Mouse (Mus musculus) CH12.LX (cell line): Measurements from ENCODE around the gene Polr1d. TPM values are rescaled to one million over a fixed set of nuclear protein-coding genes. Genes with fewer than 3 reads are reported as not detected.

ENCODE experiments used
- DNase-seq: peaks from one replicate; pipeline ENCODE4 v3.0.0-alpha.2; 2013; ENCODE audit errors: extremely low read depth
- H3K27ac ChIP-seq: 2 replicates; pipeline ENCODE4 v1.5.1; 2012; ENCODE audit warnings: low read depth, mild to moderate bottlenecking, control low read depth, moderate library complexity; ENCODE audit not compliant: insufficient read depth
- H3K27me3 ChIP-seq: replicated peaks from 2 replicates; pipeline ENCODE3; 2012; ENCODE audit warnings: inconsistent platforms
- H3K36me3 ChIP-seq, 2 experiments: replicated peaks in 1 of 2; 2 replicates each; pipeline versions ENCODE3 to v1.6.1; 2012; ENCODE audit warnings: inconsistent platforms in 1 of 2, low read length in 1 of 2, mild to moderate bottlenecking in 1 of 2, mixed read lengths in 1 of 2, moderate library complexity in 1 of 2; ENCODE audit not compliant: control insufficient read depth in 1 of 2, insufficient read depth in 1 of 2
- H3K4me1 ChIP-seq, 2 experiments: 2 replicates each; pipeline ENCODE4 v1.6.1; 2012; ENCODE audit warnings: inconsistent platforms in 1 of 2, moderate library complexity in 1 of 2; ENCODE audit not compliant: insufficient read depth in 2 of 2, control insufficient read depth in 1 of 2
- H3K4me2 ChIP-seq: 2 replicates; pipeline ENCODE4 v1.6.1; 2012; ENCODE audit warnings: low read depth, mild to moderate bottlenecking, control low read depth; ENCODE audit not compliant: poor library complexity, insufficient read depth, severe bottlenecking
- H3K4me3 ChIP-seq, 3 experiments: fragments of 150-350 bp in 1 of 3; sonication (generic) in 1 of 3; replicated peaks in 1 of 3; 2 replicates each; pipeline versions ENCODE3 to v1.5.1; 2011 to 2012; ENCODE audit warnings: low read depth in 2 of 3, low read length in 2 of 3, mild to moderate bottlenecking in 2 of 3, moderate library complexity in 2 of 3, control low read depth in 1 of 3, improper control_type of control experiment in 1 of 3, inconsistent platforms in 1 of 3, mixed read lengths in 1 of 3; ENCODE audit not compliant: poor library complexity in 1 of 3
- H3K79me2 ChIP-seq: replicated peaks from 2 replicates; pipeline ENCODE4 v1.6.1; 2012; ENCODE audit warnings: mild to moderate bottlenecking, moderate library complexity; ENCODE audit not compliant: control insufficient read depth, poor library complexity, insufficient read depth, severe bottlenecking; ENCODE audit errors: extremely low read depth
- H3K9ac ChIP-seq: 2 replicates; pipeline ENCODE4 v1.6.1; 2012; ENCODE audit warnings: low read depth, mild to moderate bottlenecking, control low read depth, moderate library complexity; ENCODE audit not compliant: insufficient read depth
- H3K9me3 ChIP-seq: replicated peaks from 2 replicates; pipeline ENCODE3; 2012; ENCODE audit warnings: low read length, inconsistent platforms, mixed read lengths
- BHLHE40 ChIP-seq: IDR thresholded peaks from 2 replicates; pipeline ENCODE4 v1.6.1; 2011; ENCODE audit warnings: mild to moderate bottlenecking, low read depth, low read length, improper control_type of control experiment
- CHD2 ChIP-seq: IDR thresholded peaks from 2 replicates; pipeline ENCODE4 v1.6.1; 2011; ENCODE audit warnings: low read length, improper control_type of control experiment
- EP300 ChIP-seq: IDR thresholded peaks from 2 replicates; pipeline ENCODE4 v1.6.1; 2011; ENCODE audit warnings: low read length, improper control_type of control experiment
- ETS1 ChIP-seq: conservative IDR thresholded peaks from 2 replicates; pipeline ENCODE4 v1.6.1; 2012; ENCODE audit warnings: low read depth, mild to moderate bottlenecking, inconsistent platforms, low read length, improper control_type of control experiment, moderate library complexity
- GABPA ChIP-seq: IDR thresholded peaks from 2 replicates; pipeline ENCODE4 v1.6.1; 2012; ENCODE audit warnings: low read depth, low read length, improper control_type of control experiment, inconsistent platforms; ENCODE audit not compliant: insufficient replicate concordance
- HCFC1 ChIP-seq: IDR thresholded peaks from 2 replicates; pipeline ENCODE4 v1.6.1; 2012; ENCODE audit warnings: low read depth, mild to moderate bottlenecking, inconsistent platforms, low read length, improper control_type of control experiment
- JUND ChIP-seq: conservative IDR thresholded peaks from 2 replicates; pipeline ENCODE4 v1.6.1; 2011; ENCODE audit warnings: low read depth, low read length, improper control_type of control experiment
- MAFK ChIP-seq: IDR thresholded peaks from 2 replicates; pipeline ENCODE4 v1.6.1; 2011; ENCODE audit warnings: low read length, improper control_type of control experiment; ENCODE audit not compliant: insufficient replicate concordance
- MAX ChIP-seq: IDR thresholded peaks from 2 replicates; pipeline ENCODE4 v1.6.1; 2011; ENCODE audit warnings: low read length, improper control_type of control experiment
- MAZ ChIP-seq: IDR thresholded peaks from 2 replicates; pipeline ENCODE4 v1.6.1; 2012; ENCODE audit warnings: low read depth, mild to moderate bottlenecking, inconsistent platforms, low read length, improper control_type of control experiment, moderate library complexity
- MEF2A ChIP-seq: IDR thresholded peaks from 2 replicates; pipeline ENCODE4 v1.6.1; 2014; ENCODE audit warnings: low read depth, mild to moderate bottlenecking, inconsistent platforms, low read length, improper control_type of control experiment, borderline replicate concordance
- MXI1 ChIP-seq: IDR thresholded peaks from 2 replicates; pipeline ENCODE4 v1.6.1; 2011; ENCODE audit warnings: mild to moderate bottlenecking, low read depth, low read length, improper control_type of control experiment
- MYC ChIP-seq: IDR thresholded peaks from 2 replicates; pipeline ENCODE4 v1.6.1; 2011; ENCODE audit warnings: low read depth, mild to moderate bottlenecking, improper control_type of control experiment, low read length
- NELFE ChIP-seq: IDR thresholded peaks from 2 replicates; pipeline ENCODE4 v1.6.1; 2011; ENCODE audit warnings: low read depth, low read length, improper control_type of control experiment
- PAX5 ChIP-seq: IDR thresholded peaks from 2 replicates; pipeline ENCODE4 v1.6.1; 2012; ENCODE audit warnings: low read length, inconsistent platforms, mixed read lengths
- POLR2A ChIP-seq: IDR thresholded peaks from 2 replicates; pipeline ENCODE4 v1.6.1; 2011; ENCODE audit warnings: low read depth, mild to moderate bottlenecking, improper control_type of control experiment, low read length
- RAD21 ChIP-seq: IDR thresholded peaks from 2 replicates; pipeline ENCODE4 v1.6.1; 2011; ENCODE audit warnings: low read depth, mild to moderate bottlenecking, low read length, improper control_type of control experiment, moderate library complexity
- SIN3A ChIP-seq: IDR thresholded peaks from 2 replicates; pipeline ENCODE4 v1.6.1; 2012; ENCODE audit warnings: low read length, improper control_type of control experiment, inconsistent platforms
- USF2 ChIP-seq: conservative IDR thresholded peaks from 2 replicates; pipeline ENCODE4 v1.6.1; 2011; ENCODE audit warnings: low read depth, low read length, improper control_type of control experiment
- ZKSCAN1 ChIP-seq: IDR thresholded peaks from 2 replicates; pipeline ENCODE4 v1.6.1; 2012; ENCODE audit warnings: low read depth, inconsistent platforms, low read length, improper control_type of control experiment, borderline replicate concordance
- dilution Hi-C: fragments of 300-500 bp; cut with MboI; formaldehyde crosslinking; loops from 2 replicates; pipeline ENCODE4 v1.14.3; 2020; ENCODE audit warnings: low sequenced_read_pairs; ENCODE audit not compliant: extremely low pct_unique_long_range_greater_than_20kb, extremely low pct_ligation_motif_present
- in situ Hi-C: fragments of 300-500 bp; cut with MboI; formaldehyde crosslinking; loops from 3 replicates; pipeline ENCODE4 v1.14.3; 2019; ENCODE audit warnings: low sequenced_read_pairs, low pct_ligation_motif_present, low pct_unique_long_range_greater_than_20kb, mixed read lengths
- polyA plus RNA-seq: library from polyadenylated mRNA; unstranded; fragments of >175 nt; gene quantifications from 2 replicates; pipeline ENCODE4 v1.2.1, GENCODE M21; 2012; ENCODE audit warnings: low read depth; ENCODE audit not compliant: insufficient read length
- total RNA-seq, 2 experiments: library from RNA; depleted of rRNA; stranded (reverse); fragments of 300-350 nt in 1 of 2; fragments of >200 nt in 1 of 2; gene quantifications; 2 replicates each; pipeline ENCODE4 v1.2.3; 2012 to 2014

Polr1d gene
- total and polyA plus RNA-seq, 3 experiments: 293 to 354 (median 300) TPM

- TF ChIP-seq ETS1 (no peak), NELFE (no peak), EP300 (no peak), USF2 (no peak), JUND (no peak), RAD21 (no peak), MEF2A (no peak), GABPA (no peak)
- Histone ChIP-seq H3K4me1 (peaks cover 9 to 71% of the 10 kb centered on the region in 2 experiments; a peak in 3 of 4 replicates), H3K79me2 (peaks cover 79% of the 10 kb centered on the region), H3K4me3 (peak overlapping the region in 2 of 3 experiments; percentile 28 to 39), H3K27me3 (no peaks in the 10 kb centered on the region), H3K9ac (peak overlapping the region; percentile 36), H3K9me3 (no peaks in the 10 kb centered on the region), H3K27ac (peak overlapping the region; percentile 79), H3K36me3 (peaks cover 0 to 7% of the 10 kb centered on the region in 2 experiments), H3K4me2 (peak overlapping the region; percentile 82)
- no peak for DNase-seq
- dilution Hi-C loops (no loop called here), in situ Hi-C loops (no loop called here)
These were observed 23.4 kb upstream of the Polr1d start for GRCm38 (mm10) chr5:147053481-147053880.

- Histone ChIP-seq H3K36me3 (no peaks in the 10 kb centered on the region), H3K27ac (peak overlapping the region; percentile 79), H3K27me3 (no peaks in the 10 kb centered on the region), H3K4me3 (peak overlapping the region; percentile 10 to 39 (median 28)), H3K79me2 (peaks cover 78% of the 10 kb centered on the region), H3K4me1 (peaks cover 5 to 63% of the 10 kb centered on the region in 2 experiments; a peak in 3 of 4 replicates), H3K9ac (peak overlapping the region; percentile 36), H3K9me3 (no peaks in the 10 kb centered on the region), H3K4me2 (peak overlapping the region; percentile 82)
- DNase-seq: no peak
- dilution Hi-C loops (no loop called here), in situ Hi-C loops (no loop called here)
- TF ChIP-seq ZKSCAN1: no peak
- TF ChIP-seq BHLHE40: no peak
- no peak for TF ChIP-seq PAX5
- no peak for TF ChIP-seq JUND
- TF ChIP-seq MAZ: no peak
- TF ChIP-seq CHD2: 0 out of 2 replicates have a peak, but pooled peaks have one; percentile 22
- TF ChIP-seq POLR2A: no peak
- no peak for TF ChIP-seq MXI1
- TF ChIP-seq MAX: no peak
- TF ChIP-seq NELFE: no peak
- peak; percentile 42; the same call in 1 of the 2 replicates for TF ChIP-seq SIN3A
- no peak for TF ChIP-seq MAFK
- no peak for TF ChIP-seq GABPA
- TF ChIP-seq HCFC1: no peak
- no peak for TF ChIP-seq EP300
- TF ChIP-seq MYC: no peak
These were observed 22.5 kb upstream of the Polr1d start for GRCm38 (mm10) chr5:147054328-147054727.
